Mouse (Mus musculus) brain, embryonic 14.5 days (tissue): ENCODE data around the gene Krtap10-10.

ENCODE experiments used
- CTCF ChIP-seq: fragments of 200-500 bp; IDR thresholded peaks from 2 replicates; pipeline ENCODE4 v1.5.1; 2012; ENCODE audit warnings: inconsistent platforms, mild to moderate bottlenecking, moderate library complexity, borderline replicate concordance; ENCODE audit not compliant: insufficient read depth, insufficient read length; ENCODE audit errors: extremely low read depth
- POLR2A ChIP-seq: fragments of 200-500 bp; IDR thresholded peaks from 2 replicates; pipeline ENCODE4 v1.6.1; 2012; ENCODE audit warnings: mild to moderate bottlenecking, inconsistent platforms, borderline replicate concordance; ENCODE audit not compliant: poor library complexity, insufficient read depth, insufficient read length, severe bottlenecking; ENCODE audit errors: extremely low read depth

GRCm38 (mm10) chr10:77814382-77814781, 21.4 kb upstream of the Krtap10-10 start, which contains the start of gene Gm2696:
- TF ChIP-seq CTCF (no peak), POLR2A (no peak)
